Mouse (Mus musculus) c-Kit-positive CD71-negative TER-119-negative erythroid progenitor cells, embryonic 14.5 days (primary cell): ENCODE results near the gene Ilkap.

Experiments
- DNase-seq: peaks from one replicate; pipeline ENCODE4 v3.0.0-alpha.2; 2013; ENCODE audit warnings: low read depth

Ilkap gene

GRCm38 (mm10) chr1:91413898-91414594 is 15.4 kb upstream of the Ilkap start, which contains the start of gene Hes6:
Gene Hes6, minus strand, starts transcription at chr1:91414038.
- peak; percentile 23 for DNase-seq

GRCm38 (mm10) chr1:91413536-91413897 is 14.9 kb upstream of the Ilkap start:
- DNase-seq = peak; percentile 23

DNA sequence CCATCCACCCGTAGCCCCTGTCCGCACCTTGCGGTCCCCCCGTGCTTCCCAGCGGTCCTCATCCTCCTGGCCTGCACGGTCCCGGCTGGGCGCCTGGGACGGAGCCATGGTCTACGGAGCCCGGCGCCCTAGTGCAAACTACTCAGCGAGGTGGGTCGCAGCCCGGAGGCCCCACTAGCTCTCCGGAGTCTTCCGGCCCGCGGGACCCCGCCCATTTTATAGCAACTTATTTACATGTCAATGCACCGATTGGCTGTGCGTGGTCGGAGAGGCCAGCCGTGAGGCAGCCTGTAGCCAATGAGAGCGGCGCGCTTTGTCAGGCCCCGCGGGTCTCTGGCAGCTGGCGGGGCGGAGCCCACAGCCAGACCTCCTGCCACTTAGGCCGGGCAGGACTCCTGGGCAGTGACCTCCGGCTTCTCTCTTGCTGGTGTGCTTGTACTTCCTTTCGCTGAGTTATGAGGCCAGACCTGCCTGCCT is 14.5 kb upstream of the Ilkap start:
- peak; percentile 90 for DNase-seq

DNA sequence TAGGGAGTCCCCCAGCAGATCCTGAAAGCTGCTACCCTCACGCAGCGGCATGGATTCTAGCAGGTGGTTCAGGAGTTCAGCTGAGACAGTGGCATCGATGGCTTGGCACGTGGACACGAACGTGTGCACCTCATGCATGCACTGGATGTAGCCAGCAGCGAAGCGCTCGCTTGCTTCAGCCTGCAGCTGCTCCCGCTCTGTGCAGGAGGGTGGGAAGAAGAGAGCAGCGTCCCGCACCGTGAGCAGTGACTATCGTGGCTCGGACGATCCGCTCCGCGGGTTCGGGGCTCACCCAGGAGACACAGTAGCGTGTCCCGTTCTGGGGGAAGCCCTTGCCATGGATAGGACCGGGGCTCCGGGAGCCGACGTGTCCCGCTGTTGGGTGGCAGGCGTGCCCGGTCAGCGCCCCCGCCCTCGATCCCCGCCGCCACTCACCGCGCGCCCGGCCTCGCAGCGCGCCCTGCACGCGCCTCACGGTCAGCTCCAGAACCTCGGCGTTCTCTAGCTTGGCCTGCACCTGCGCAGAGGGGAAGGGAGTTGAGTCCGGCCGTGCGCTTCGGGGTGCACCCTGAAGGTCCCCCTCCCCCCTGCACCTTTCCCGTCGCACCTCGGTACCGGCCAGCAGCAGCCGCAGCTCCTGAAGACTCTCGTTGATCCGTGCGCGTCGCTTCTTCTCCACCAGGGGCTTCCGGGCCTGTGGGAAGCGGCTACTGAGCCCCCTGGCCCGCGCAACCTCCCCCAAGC is 13.8 kb upstream of the Ilkap start:
- no peak for DNase-seq

- no peak for DNase-seq
These were observed 13.1 kb upstream of the Ilkap start for GRCm38 (mm10) chr1:91411631-91412285.

DNA sequence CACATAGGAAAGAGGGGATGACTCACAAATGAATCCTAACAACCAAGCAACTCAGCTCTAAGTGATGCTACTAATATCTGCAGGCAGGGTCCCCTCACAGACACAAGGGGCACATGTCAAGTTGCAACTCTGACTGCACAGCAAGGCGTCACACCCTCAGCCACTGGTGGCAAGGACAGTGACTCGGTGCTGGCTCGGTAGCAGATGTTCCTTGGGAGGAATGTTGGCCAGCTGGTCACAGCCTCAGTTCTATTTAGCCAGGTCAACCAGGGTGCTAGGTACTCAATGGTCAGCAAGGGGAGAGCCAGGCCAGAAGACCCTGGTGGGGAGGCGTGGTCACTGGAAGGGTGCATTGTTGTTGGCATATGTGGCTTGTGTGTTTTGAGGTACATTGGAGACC is 9.2 kb upstream of the Ilkap start:
- no peak for DNase-seq

DNA sequence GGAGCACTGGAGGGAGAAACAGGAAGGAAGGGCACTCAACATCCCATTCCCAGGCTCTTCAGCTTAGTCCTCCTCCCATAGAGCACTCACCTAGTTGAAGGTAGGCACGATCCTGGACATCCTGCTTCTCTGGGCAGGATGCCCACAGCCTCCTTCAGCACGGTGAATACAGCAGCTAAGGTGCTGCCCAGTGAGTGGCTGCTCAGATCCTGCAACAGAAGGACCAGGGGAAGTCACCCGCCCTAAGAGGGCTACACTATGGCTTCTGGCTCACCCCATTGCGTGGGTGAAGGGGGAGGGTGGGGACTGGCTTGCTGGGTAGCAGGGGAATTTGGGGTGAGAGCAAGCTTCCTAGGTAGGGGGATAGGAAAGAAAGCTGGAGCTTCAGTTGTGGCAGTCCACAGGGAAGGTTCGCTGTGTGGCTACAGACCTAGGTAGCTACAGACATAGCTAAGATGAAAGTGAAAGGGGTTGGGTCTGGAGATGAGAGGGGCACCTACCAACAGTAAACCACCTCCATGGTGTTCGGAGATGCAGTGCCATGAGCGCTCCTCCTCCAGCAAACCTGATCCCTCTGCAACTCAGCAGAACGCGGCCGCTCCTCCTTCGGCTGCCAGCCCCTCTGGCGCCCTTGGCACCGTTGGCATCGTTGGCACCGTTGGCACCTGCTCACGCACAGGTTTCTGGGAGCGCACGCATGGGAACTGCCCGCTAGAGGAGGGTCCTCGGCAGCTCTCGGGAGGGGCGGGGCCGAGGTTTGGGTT is 7.0 kb upstream of the Ilkap start:
- no peak for DNase-seq

- DNase-seq = no peak
These were observed 6.4 kb upstream of the Ilkap start for GRCm38 (mm10) chr1:91404976-91405375.

- no peak for DNase-seq
These were observed 722 bp downstream of the Ilkap start for GRCm38 (mm10) chr1:91397927-91398259.

- DNase-seq = no peak
These were observed 8.2 kb downstream of the Ilkap start for GRCm38 (mm10) chr1:91390369-91390768.

GRCm38 (mm10) chr1:91381091-91381471 is 17.5 kb downstream of the Ilkap start:
- no peak for DNase-seq

GRCm38 (mm10) chr1:91380453-91381090 is 18.0 kb downstream of the Ilkap start:
- DNase-seq = peak; percentile 79

DNA sequence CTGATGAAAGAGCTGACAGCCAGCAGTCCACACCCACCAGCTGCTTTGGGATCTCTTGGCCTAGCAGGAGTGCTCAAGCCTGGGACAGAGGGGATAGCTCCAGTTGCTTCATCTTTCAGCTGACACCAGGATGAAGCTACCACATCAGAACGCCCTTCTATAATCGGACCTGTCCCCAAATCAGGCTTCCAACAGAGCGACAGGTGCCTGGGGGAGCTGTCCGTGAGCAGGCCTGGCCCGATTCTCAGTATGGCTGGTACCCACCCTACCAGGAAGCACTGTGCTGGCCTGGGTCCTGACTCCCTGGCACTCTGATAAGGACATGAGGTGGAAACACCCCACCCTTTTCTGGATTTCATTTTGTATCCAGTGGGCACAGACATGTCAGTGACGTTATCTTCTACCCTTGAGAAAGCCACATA is 25.2 kb downstream of the Ilkap start:
- DNase-seq = peak; percentile 34

DNA sequence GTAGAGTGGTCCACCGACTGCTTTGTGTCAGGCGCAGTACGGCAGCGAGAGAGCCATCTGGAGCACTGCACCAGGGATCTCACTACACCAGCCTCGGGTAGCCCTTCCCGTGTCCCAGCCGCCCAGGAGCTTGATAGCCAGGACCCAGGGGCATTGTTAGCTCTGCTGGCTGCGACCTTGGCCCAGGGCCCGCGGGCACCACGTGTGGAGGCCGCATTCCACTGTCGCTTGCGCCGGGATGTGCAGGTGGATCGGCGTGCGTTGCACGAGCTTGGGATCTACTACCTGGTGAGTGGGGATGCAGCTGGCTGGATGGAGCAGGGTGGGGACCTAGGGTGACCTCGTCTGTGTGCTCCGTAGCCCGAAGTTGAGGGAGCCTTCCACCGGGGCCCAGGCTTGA is 28.6 kb downstream of the Ilkap start:
- no peak for DNase-seq

DNA sequence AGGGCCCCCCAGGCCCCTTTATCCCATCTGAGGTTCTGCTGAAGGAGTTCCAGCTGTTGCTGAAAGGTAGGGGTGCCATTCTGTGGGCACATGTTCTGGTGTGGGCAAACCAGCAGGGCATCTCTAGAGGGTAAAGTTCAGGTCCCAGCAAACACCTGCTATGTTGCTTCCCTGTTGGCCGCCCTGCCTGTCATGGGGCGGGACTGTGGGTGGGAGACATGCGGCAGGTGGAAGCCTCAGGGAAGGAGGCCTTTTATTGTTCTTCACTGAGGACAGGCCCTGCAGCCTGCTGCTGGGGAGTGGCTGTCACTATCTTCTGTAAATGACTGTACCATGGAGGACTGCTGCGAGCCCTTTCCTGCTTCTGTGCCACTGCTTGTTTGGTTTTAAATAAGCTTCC is 29.2 kb downstream of the Ilkap start:
- DNase-seq = no peak

GRCm38 (mm10) chr1:91367295-91367694 is 31.3 kb downstream of the Ilkap start:
- no peak for DNase-seq

DNA sequence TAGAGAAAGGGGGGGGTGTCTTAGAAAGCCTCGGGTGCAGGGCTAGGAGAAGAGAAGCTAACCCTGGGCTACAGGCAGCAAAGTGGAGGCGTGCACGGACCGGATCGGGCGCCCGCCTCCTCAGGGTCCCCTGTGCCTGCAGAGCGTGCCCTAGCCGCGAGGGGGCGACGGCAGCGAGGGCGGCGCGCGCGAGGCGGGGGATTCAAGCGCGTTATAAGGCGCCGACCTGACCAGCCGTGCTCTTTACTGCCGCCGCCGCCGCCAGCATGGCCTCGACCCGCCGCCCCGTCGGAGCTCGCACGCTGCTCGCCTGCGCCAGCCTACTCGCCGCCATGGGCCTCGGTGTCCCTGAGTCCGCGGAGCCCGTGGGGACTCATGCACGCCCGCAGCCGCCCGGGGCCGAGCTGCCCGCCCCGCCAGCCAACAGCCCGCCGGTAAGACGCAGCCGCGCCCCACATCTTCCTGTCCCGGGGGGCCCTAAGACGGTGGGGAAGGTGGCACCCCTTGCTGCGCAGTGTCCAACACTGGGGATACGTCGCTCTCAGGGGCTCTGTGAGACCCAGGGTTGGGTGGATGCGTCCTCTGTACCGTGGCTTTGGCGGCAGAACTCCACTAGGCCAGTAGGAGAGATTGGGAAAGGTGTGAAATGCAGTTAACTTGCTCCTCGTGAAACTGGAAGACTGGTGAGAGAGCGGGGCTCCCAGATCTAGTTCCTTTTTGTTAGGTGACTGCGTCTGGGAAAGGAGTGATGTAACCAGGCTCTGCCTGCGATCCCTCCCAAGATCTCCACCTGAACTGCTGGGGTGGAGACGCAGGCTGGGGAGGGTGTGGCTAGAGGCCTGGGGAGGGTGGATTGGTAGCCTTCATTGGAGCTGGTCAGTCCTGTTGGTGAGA is 32.2 kb downstream of the Ilkap start, which contains the start of gene Erfe:
Gene Erfe (plus strand): TSS at position 216 of the 894 bp plus-strand sequence.
- peak; percentile 57 for DNase-seq

- DNase-seq = no peak
These were observed 32.8 kb downstream of the Ilkap start for GRCm38 (mm10) chr1:91365816-91366214.

GRCm38 (mm10) chr1:91364822-91365644 is 33.6 kb downstream of the Ilkap start:
- DNase-seq = no peak

DNA sequence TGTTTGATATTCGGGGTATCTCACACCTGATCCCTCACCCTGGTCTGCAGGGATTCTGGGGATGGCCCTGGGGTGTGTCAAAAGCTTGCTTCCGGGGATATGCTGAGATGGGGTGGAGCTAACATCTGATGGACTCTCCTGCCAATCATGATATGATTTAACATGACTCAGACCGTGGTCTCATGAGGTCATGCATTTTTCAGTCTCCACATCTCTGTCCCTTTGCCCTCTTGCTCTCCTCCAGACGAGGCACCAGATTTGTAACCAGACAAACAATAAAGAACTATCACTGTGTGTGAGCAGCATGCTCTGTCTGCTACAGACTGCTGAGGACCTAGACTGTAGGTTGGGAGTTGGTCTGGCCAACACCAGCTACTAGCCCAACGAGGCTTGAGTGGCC is 36.5 kb downstream of the Ilkap start:
- DNase-seq = no peak
